Mouse (Mus musculus): ENCODE measurements around the gene Ankrd50.

Ankrd50 gene

DNA sequence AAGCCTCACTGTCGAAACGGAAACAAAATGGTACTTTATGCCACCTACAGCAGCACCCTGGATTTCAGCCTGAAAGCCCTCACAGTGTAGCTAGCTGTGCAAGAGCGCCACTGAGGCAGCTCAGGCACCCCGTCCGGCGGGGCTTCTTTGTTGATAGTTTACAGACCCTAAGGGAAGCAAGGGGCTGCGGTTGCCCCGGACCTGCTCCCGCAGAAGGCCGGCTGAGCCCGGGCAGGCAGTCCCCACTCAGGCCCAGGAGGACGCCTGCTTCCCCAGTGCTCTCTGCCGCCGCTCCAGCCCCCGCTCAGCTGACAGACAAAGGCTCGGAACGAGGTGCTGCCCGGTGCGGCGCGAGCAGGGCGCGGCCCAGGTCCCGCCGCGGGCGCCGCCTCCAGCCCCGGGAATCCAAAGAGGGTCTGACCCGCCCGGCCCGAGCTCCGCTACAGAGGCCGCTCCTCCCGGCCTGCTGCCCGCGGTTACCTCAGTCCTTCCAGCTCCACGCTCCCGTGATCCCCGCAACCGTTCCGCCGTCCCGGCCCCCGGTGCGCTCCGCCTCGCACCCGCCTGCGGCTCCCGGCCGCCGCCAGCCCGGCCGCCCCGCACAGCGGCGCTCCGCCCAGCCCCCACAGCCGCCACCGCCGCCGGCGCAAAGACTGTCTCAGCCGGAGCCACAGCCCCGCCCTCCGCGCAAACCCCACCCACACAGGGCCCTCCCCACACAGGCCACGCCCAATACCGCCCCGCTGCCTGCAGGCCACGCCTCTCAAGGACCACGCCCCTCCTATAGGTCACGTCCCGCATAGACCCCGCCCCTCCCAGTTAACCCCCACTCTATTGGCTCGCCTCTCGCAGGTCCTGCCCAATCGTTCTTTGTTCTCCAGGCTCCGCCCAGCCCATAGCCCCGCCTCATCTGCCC is at the start of gene Ankrd50:
TSS of gene Ankrd50 (minus strand) at position 654 of the 916 bp plus-strand sequence.
- DNase-seq (ENCODE audit: low spot score in 2 of 2): peak; percentile 96 to 97

DNA sequence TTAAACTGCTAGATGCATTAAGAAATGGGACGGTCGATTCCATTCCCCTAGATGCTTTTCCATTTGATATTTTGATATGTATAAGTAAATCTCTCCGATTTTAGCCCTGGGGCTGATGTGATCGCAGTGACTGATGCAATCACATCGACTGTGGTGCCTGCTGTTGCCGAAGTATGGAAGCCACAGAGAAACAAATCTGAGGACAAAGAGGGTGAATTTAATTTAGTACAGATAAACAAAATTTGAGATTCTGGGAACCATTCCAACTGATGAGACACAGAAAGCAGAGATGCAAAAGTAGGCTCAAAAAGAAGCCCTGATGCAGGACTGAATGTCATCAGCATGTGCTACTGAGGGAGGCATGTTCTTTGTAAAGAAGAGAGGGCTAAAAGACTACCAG is 49.6 kb upstream of the Ankrd50 start:
- peak in 1 of 2 experiments; percentile 1 for DNase-seq (ENCODE audit: low spot score in 2 of 2)

DNA sequence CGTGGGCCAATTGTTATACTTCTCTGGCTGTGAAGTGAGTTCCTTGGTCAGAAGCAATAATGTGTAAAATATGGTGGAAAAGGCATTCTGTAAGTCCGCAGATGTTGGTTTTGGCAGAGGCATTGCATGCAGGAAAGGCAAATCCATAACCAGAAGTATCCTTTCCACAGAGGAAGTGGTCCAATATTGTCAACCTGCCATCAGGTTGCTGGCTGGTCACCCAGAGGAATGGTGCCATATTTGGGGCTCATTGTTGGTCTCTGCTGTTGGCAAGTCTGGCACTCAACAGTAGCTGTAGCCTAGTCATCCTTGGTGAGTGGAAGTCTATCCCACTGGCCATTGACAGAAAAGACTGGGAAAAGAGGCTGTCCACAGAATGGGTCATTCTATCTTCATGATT is 35.8 kb upstream of the Ankrd50 start:
- no peak for DNase-seq (ENCODE audit: low spot score in 2 of 2)

DNA sequence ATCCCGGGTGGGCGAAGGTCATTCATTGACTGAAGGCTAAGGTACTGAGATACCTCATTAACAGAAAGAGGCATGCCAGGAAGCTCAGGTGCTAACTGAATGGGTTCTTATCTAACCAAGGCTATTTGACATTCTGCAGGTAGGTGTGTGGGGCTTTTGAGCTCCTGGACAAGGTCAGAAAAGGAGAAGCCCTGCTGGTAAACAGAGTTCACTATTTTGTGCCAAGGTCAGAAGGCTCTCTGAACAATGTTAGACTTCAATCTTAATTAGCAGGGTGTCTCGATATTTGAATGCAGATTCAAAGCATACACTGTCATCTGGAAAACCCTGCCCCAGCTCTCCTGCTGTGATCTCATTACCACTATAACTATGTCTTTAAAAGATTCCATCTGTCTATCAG is 35.3 kb upstream of the Ankrd50 start:
- DNase-seq (ENCODE audit: low spot score in 2 of 2): no peak

GRCm38 (mm10) chr3:38503606-38504005 is 19.0 kb upstream of the Ankrd50 start:
- DNase-seq (ENCODE audit: low spot score in 2 of 2): no peak

DNA sequence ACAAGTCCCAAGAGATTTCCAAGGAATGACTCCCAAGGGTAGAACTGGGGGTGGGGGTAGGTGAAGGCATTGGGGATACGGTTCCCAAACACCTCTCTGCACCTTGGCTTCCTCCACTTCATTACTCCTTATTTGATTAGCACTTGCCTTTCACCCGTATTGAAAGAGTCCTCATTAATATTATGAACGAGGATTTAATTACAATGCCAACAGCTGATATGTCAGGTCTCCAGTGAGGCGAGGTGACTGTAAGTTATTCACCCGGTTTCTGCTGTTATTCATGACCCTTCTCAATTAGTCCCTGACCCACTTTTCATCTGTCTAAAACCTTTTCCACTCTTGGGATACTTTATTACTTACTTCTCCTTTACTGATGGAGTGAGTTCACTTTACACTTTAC is 17.5 kb upstream of the Ankrd50 start:
- DNase-seq (ENCODE audit: low spot score in 2 of 2): no peak

GRCm38 (mm10) chr3:38501739-38502138 is 17.1 kb upstream of the Ankrd50 start:
- DNase-seq (ENCODE audit: low spot score in 2 of 2): no peak

- no peak for DNase-seq (ENCODE audit: low spot score in 2 of 2)
These were observed 16.7 kb upstream of the Ankrd50 start for GRCm38 (mm10) chr3:38501316-38501715.

GRCm38 (mm10) chr3:38498561-38498960 is 13.9 kb upstream of the Ankrd50 start:
- peak in 1 of 2 experiments; percentile 8 for DNase-seq (ENCODE audit: low spot score in 2 of 2)

GRCm38 (mm10) chr3:38496795-38497385 is 12.2 kb upstream of the Ankrd50 start:
- DNase-seq (ENCODE audit: low spot score in 2 of 2): no peak

DNA sequence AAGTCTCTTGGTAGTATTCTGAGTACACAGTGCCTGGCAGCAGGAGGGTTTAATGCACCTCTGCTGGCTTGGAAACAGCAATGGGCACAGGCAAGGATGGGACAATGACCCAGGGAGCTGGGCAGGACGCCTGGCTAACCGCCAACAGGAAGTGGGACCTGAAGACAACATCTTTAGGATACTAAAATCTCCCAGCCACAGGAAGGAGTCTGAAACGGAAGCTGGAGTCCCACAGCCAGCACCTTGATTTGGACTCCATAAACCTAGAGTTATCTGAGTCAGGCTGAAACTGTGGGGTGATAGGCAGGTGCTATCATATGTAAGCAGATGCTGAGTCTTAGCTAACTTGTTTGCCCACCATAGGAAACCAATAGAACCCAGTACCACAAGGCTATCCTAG is 7.1 kb upstream of the Ankrd50 start:
- DNase-seq (ENCODE audit: low spot score in 2 of 2): no peak

DNA sequence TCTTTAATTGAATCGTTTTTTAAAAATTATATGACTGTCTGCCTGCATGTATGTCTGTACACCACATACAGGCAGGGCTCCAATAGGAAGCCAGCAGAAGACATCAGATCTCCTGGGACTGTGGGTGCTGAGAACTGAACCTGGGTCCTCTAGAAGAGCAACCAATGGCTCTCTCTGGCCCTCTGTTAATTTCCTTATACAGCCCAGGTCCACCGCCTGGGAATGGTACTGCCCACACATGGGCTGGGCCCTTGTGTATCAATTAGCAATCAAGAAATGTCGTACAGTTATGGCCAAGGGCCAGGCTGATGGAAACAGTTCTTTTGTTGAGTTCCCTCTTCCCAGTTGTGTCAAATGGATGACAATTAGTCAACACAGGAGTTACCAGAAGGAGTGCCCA is 6.6 kb upstream of the Ankrd50 start:
- DNase-seq (ENCODE audit: low spot score in 2 of 2): no peak

- no peak for DNase-seq (ENCODE audit: low spot score in 2 of 2)
These were observed 6.1 kb upstream of the Ankrd50 start for GRCm38 (mm10) chr3:38490720-38491119.

GRCm38 (mm10) chr3:38485107-38485545 is 482 bp upstream of the Ankrd50 start:
- no peak for DNase-seq (ENCODE audit: low spot score in 2 of 2)

- DNase-seq (ENCODE audit: low spot score in 2 of 2): peak; percentile 30 to 43
These were observed 1.1 kb downstream of the Ankrd50 start for GRCm38 (mm10) chr3:38483551-38483950.

GRCm38 (mm10) chr3:38482749-38483148 is 1.9 kb downstream of the Ankrd50 start:
- DNase-seq (ENCODE audit: low spot score in 2 of 2): no peak

DNA sequence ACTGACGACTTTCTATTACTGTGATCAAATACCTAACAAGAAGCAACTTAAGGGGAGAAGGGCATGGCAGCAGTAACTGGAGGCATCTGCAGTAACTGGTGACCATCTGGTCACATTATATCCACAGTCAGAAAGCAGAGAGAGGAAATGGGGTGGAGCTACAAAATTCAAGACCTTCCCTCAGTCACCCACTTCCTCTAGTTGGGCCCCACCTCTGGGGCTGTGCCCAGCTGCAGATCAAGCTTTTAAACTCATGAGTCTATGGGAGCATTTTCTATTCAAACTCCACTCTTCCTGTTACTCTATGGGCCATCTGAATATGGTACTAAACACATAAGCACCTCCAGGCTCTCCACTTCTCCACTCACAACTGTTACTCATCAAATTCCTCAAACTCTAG is 3.5 kb downstream of the Ankrd50 start:
- DNase-seq (ENCODE audit: low spot score in 2 of 2): no peak

- DNase-seq (ENCODE audit: low spot score in 2 of 2): no peak
These were observed 6.7 kb downstream of the Ankrd50 start for GRCm38 (mm10) chr3:38477936-38478335.

- DNase-seq (ENCODE audit: low spot score in 2 of 2): no peak
These were observed 9.1 kb downstream of the Ankrd50 start for GRCm38 (mm10) chr3:38475587-38475986.

GRCm38 (mm10) chr3:38473138-38473537 is 11.5 kb downstream of the Ankrd50 start:
- peak; percentile 54 to 55 for DNase-seq (ENCODE audit: low spot score in 2 of 2)

DNA sequence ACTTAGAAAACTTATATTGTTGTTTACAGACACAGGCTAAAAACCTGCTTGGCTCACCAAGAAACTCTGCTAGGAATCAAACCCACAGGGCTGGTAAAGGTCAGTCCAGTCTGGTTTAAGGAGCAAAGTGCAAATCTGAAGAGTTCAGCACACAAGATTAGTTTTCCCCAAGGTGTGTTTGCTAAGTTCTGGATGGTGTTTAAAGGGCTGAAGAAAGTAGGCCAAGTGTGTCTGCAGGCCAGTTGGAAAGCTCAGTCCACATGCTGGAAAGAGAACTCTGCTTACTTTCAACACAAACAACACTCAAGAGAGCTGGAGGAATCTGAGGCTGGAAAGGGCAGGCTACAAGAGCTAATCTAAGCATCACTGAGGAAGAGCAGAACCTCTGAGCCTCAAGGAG is 13.1 kb downstream of the Ankrd50 start:
- no peak for DNase-seq (ENCODE audit: low spot score in 2 of 2)

DNA sequence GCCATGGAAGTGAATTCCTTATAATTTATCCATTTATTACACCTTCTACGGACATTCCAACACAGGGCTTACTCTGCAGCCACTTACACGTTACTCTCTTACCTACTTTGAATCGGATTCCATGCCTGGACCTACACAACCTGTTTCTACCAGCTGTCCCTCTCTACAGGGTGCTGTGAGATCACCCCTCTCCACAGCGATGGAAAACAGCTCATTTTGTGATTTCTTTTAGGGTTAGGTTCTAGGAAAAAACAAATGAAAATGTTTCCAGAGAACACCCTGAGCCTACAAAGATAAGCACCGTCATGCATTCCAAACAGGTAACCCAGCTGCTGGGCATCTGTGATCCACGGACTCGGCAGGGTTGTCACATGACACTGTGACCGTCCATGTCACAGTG is 16.5 kb downstream of the Ankrd50 start:
- DNase-seq (ENCODE audit: low spot score in 2 of 2): no peak

GRCm38 (mm10) chr3:38466880-38467405 is 17.7 kb downstream of the Ankrd50 start:
- no peak for DNase-seq (ENCODE audit: low spot score in 2 of 2)

Data from frontal cortex, postnatal 36 days (tissue).